Mouse (Mus musculus): ENCODE measurements around the gene Cad.
"Not testable (repeated sequence)": the region's sequence is repeated elsewhere in the genome, so short reads cannot be mapped to it uniquely, and the experiment has no call there.

Cad gene

DNA sequence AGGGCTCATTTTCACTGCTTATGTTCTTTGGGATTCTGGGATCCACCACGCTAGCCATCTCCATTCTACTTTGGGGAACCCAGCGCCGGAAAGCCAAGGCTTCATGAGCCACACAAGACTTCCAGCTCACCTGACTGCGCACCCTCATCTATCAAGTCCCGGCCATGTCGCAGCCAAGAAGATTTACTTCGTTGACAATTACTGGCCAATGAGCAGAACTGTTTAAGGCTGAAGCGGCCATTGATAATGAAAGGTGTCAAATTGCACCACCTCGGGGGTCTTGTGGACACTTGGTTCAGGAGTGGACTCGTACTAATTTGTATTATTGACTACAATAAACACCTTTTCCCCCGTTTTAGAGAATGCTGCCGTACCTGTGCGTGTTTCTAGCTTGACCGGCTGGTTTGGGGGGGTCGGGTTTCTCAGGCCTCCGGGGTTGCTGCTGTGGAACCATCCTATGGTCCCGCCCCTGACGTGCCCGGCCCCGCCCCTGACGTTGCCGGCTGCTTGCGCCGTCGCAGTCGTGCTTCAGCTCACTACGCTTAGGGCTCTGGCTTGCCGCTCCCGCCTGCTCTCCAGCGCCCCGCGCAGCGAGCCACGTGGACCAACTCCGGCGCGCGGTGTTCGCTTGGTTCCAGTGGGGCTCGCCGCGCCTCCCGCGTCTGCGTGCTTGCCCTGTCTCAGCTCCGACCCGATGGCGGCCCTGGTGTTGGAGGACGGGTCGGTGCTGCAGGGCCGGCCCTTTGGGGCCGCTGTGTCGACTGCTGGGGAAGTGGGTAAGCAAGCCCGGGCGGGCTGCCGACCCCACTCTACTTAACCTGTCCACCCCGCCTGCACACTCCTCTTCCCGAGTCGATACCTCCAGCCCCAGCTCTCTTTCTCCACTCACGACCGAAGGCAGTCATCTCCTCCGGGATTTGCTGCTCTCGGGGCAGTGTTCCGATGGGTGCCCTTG lies at the start of gene Cad:
Cad (plus strand) TSS at position 520 of the 955 bp plus-strand sequence.
- ATAC-seq (ENCODE audit: insufficient number of reproducible peaks, low FRiP score, low TSS enrichment): peak; percentile 92

DNA sequence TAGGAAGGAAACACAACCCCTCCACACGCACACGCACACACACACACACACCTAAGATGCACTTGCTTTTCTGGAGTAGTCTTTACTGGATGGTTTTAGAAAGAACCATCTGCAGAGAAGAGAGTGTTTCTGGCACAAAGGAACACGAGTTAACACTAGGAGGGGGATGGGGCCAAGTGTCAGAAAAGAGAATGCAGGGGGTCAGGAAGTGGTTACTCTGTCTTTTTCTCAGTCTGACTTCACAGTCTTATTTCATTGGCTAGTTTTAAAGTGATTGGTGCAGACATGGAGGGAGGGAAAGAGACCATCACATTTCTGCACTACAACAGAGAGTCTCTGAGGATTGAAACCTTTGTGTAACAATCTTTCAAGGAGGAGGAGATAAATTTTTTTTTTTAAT lies 41.8 kb upstream of the Cad start:
- ATAC-seq (ENCODE audit: insufficient number of reproducible peaks, low FRiP score, low TSS enrichment): no peak

DNA sequence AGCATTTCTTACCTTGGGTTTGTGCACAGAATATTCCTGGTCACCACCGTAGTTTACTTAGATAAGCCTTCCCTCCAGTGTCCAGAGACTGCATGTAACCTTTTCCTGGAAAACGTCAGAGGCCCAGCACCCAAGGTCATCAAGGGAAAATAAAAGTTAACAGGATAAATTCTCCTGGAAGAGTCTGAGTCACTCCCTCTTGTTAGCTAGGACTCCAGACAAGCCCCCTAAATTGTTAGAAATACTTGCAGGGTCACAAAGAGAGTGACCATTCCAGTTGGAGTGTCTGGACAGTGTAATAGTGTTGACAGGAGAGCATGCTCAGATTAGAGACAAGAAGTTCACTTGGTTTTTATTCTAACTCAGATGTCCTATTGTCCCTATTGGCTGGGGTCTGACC lies 38.7 kb upstream of the Cad start:
- no peak for ATAC-seq (ENCODE audit: insufficient number of reproducible peaks, low FRiP score, low TSS enrichment)

DNA sequence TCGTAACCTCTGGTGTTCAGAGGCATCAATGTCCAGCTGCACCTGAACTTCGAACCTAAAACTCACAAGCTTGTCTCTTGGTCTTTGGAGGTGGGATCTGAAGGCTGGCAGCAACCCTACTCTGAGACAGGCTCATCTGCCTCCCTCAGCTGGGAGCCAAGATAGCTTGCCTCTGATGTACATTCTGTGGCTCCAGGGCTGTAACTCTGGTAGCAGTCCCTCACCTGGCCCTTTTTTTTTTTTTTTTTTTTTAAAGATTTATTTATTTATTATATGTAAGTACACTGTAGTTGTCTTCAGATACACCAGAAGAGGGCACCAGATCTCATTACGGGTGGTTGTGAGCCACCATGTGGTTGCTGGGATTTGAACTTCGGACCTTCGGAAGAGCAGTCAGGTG lies 32.8 kb upstream of the Cad start:
- not testable (repeated sequence) for ATAC-seq (ENCODE audit: insufficient number of reproducible peaks, low FRiP score, low TSS enrichment)

DNA sequence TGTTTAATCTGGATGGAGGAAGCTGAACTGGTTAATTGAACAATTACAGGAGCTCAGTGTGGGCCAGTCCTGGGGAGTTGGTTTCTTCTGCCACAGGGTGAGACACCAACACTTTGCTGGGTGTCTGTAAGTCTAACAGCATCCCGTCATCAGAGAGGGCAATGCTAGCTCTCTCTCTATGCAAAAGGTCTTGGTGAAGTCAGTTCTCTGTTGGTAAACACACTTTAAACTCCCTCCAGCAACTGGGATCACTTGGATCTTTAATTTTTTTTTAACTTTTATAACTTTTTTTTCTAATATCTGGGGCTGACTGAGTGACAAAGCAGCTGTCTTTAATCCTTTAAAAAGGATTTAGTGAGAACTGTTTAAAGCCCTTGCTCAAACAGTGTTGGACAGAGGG lies 31.9 kb upstream of the Cad start:
- ATAC-seq (ENCODE audit: insufficient number of reproducible peaks, low FRiP score, low TSS enrichment): no peak

DNA sequence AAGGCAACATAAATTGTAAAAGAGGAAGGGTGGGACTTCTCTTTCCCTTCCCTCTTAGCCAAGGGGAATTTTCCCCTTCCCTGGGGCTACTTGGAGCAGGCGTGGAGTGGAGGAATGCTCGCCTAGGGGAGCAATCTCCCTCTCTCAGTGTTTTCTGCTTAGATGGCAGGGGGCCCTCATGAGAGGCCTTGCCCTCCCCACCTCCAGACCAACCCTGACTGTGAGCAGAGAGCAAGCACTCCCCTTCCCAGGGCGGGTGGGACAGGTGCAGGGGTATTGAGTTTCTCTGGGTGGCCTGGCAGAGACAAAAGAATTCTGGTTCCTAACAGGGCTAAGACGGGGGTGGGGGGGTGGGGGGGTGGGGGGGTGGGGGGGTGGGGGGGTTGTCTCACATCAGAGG lies 31.3 kb upstream of the Cad start:
- no peak for ATAC-seq (ENCODE audit: insufficient number of reproducible peaks, low FRiP score, low TSS enrichment)

DNA sequence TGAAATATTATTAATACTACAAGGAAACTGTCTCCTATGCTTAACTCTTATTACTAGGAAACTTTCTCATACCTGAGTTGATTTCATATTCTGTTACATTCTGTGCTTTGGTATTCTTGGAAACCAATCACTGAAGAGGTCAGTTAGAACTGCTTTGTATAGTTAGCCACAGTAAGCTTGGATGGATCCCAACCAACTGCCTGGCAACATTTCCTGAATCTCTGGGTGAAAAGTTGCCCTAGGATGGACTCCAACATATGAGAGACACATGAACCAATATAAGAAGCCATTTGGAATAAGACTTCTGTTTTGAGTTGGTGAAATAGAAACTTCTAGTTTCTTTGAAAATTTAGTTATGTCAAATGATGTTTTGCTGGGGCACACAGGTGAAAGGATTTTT lies 29.9 kb upstream of the Cad start:
- no peak for ATAC-seq (ENCODE audit: insufficient number of reproducible peaks, low FRiP score, low TSS enrichment)

DNA sequence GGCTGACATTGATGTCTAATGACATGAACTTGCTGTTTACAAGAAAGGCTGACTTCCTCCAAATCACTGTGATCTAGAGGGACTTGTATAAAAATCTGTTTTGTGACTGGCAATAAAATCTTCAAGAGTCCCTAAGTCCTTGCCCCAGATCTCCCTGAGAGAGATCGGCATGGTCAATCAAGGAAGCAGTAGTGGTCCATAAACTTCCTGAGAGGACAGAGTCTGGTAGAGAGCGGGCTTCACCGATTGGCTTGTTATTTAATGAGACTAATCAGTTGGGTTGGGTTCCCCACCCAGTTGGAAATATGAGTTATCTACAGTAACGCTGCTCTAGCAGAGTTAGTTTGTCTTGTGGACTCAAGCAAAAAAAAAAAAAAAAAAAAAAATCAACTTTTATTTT lies 23.7 kb upstream of the Cad start:
- ATAC-seq (ENCODE audit: insufficient number of reproducible peaks, low FRiP score, low TSS enrichment): no peak

DNA sequence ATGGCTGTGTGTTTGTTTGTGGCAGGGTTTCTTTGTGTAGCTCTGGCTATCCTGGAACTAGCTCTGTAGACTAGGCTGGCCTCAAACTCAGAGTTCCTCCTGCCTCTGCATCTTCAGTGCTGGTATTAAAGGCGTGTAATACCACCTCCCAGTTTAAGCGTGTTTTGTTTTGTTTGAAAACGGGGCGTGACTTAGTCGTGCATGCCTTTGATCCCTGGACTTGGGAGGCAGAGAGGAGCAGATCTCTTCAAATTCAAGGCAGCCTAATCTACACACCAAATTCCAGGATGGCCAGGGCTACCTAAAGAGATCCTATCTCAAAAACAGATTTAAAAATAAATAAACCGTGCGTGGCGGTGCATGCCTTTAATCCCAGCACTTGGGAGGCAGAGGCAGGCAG lies 23.1 kb upstream of the Cad start:
- ATAC-seq (ENCODE audit: insufficient number of reproducible peaks, low FRiP score, low TSS enrichment): no peak

DNA sequence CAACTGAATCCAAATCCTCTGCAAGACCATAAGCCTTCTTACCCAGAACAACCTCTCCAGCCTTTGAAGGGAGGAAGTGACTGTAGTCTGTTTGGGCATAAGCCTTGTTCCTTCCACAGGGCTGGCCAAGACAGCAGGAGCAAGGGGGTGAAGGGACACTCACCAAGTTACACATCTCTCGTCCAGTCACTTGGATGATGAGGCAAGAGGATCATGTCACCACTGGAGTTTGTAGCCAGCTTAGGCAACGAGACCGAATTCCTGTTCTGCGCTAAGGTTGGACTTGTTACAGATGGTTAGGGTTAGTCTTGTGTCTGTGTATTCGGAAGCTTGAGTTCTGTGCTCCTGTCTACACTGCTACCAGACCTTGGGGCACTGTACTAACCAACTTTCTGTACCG lies 19.9 kb upstream of the Cad start:
- ATAC-seq (ENCODE audit: insufficient number of reproducible peaks, low FRiP score, low TSS enrichment): no peak

DNA sequence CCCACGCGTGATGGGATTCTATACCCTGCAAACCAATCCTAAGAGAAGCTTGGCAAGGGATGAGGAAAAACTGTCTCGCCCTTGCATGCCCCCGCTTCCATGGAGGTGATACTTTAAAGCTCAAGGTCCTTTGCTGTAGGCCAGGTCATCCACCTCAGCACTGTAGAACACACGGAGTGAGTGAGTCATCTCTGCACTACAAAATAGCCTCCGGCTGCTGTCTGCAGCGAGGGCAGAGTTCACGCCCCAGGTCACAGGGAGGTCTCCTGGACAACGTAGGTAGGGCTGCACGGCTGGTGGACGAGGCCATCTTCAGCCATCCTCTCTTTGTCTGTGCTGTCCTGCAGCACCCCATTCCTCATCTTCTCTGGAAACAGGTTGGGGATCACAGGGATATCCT lies 18.0 kb upstream of the Cad start:
- ATAC-seq (ENCODE audit: insufficient number of reproducible peaks, low FRiP score, low TSS enrichment): not testable (repeated sequence)

DNA sequence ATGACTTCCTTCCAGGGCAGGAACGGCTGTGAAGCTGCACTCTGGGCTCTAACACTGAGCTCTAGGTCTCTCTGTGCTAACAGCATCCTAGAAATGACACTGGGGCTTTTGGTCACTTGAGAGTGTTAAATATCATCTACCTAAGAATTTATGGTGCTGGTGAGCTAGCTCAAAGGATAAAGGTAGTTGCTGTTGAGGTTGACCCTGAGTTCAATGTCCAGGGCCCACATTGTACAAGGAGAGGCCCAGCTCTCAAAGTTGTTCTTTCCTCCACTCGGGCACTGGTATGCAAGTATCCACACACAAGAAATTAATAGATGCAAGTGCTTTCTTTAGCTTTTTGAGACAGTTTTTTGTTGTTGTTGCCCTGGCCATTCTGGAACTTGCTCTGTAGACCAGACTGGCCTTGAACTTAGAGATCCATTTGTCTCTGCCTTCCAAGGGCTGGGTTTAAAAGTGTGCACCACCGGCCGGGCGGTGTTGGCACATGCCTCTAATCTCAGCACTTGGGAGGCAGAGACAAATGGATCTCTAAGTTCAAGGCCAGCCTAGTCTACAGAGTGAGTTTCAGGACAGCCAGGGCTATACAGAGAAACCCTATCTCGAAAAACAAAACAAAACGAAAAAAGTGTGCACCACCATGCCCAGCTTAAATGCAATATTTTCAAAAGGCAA lies 16.3 kb upstream of the Cad start:
- no peak for ATAC-seq (ENCODE audit: insufficient number of reproducible peaks, low FRiP score, low TSS enrichment)

DNA sequence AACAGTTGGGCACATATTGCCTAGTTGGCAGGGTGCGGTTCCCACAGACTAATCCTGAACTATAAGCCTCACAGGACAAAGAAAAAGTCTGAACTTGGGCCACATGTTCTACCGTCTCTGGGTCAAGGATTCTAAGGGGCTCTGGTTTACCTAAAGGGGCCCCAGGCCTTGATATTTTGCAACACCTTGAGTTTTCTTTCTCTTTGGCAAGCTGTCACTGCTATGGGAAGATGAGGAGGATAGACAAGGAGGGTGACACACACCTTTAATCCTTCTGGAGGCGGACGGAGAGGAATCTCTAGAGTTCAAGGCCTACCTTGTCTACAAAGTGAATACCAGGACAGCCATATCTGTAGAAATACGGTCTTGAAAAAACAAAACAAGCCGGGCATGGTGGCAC lies 8.2 kb upstream of the Cad start:
- ATAC-seq (ENCODE audit: insufficient number of reproducible peaks, low FRiP score, low TSS enrichment): no peak

DNA sequence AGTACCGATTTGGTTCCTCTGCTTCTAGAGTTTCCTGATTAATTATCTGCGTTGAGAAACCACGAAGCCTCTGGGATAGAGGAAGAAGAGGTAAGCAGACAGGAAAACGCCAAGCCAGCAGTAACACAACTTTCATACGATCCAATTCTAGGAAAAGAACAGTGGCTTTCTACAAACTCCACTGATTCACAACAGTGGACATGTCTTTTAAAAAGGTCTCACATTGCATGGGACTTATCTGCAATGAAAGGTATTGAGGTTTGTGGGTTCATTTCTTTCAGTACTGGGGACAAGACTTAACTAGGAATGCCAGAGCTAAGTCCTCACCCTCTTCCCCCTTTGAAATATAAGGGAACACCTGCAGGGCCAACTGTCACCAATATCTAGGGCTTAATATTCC lies 7.5 kb upstream of the Cad start:
- no peak for ATAC-seq (ENCODE audit: insufficient number of reproducible peaks, low FRiP score, low TSS enrichment)

DNA sequence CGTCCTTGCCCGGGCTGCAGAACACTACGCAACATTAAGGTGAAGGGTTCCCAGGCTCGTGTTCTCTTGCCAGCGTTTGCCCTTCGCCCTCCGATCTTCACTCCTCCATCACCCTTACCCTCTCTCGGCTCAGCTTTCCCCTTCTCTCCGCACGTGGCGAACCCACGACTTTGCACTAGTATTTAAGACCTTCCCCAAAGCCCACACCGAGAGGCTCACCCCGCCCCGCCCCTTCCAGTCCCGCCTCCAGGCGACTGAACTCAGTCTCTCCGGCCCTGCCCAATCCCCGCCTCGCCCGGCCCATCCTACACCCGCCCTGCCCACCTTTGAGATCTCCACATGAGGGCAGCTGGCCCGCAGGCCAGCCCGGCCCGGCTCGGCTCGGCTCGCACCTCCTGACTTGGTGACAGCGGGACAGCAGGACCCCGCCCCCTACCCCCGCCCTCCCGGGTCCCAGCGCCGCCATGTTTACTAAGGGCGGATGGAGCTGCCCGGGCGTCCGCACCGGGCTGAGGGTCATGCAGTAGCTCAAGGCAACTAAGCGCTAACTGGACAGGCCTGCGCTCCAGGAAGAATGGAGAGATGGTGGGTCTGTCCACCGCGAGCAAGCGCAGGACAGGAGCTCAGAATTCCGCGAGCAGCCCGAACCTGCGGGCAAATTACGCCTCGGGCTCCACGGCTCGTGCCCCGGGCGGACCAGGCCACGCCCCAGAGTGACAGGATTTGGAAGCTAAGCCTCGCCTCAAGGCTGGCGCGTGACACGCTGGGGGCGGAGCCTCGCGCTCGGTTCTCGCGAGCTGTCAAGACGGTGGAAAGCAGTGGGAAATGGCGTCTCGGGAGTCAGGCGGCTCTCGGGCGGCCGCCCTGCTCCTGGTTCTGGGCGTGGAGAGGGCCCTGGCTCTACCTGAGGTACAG lies 6.5 kb upstream of the Cad start, which contains the start of gene Atraid:
Atraid (plus strand) TSS at position 465 of the 915 bp plus-strand sequence.
- peak; percentile 90 for ATAC-seq (ENCODE audit: insufficient number of reproducible peaks, low FRiP score, low TSS enrichment)

DNA sequence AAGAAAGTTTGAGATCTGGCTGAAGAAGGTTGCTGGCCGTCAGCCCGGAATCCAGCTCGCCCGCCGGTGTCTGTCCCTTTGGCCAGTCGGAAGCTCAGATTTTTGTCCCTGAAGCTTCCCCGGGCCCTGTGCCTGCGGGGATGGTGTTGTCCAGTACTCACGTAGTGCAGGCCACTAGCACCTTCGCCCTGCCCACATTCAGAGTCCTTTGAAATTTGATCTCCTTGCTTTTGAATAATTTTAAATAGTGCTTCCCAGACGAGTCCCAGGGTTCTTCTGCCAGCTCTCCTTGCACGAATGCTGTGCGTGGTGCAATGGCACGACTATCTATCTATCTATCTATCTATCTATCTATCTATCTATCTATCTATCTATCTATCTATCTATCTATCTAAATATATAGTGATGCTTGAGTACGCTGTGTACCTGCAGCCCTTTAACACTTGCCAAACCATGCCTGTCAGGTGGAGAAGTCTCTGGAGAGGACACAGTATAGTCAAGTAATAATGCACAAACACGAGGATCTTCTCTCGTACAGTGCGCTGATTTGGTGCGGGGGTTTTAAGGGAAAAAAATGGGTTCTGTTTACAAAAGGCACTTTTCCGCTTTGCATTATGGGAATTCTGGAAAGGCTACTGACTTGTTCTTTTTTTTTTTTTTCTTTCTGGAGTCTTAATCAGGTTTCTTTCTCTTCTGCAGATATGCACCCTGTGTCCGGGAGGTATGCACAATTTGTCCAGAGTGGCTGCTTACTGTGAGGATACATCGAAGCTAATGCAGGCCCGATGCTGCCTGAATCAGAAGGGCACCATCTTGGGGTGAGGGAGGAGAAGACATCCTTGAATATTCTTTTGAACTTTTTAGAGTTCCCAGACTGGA lies 5.6 kb upstream of the Cad start, which contains the start of gene Slc5a6:
Slc5a6 (minus strand) TSS at position 162 of the 879 bp plus-strand sequence.
- peak; percentile 36; the same call in 1 of the 2 replicates for ATAC-seq (ENCODE audit: insufficient number of reproducible peaks, low FRiP score, low TSS enrichment)

DNA sequence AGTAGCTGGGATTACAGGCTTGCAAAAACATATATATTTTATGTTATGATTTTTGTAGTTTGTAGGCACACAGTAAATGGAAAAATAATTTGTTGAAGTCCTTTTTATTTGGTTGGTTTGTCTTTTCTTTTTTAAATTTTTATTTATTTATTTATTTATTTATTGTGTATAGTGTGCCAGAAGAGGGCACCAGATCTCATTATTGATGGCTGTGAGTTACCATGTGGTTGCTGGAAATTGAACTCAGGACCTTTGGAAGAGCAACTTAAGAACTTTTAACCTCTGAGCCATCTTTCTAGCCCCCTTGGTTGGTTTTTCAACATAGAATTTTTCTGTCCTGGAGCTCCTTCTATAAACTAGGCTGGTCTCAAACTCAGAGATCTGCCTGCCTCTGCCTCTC lies 4.2 kb upstream of the Cad start:
- no peak for ATAC-seq (ENCODE audit: insufficient number of reproducible peaks, low FRiP score, low TSS enrichment)

DNA sequence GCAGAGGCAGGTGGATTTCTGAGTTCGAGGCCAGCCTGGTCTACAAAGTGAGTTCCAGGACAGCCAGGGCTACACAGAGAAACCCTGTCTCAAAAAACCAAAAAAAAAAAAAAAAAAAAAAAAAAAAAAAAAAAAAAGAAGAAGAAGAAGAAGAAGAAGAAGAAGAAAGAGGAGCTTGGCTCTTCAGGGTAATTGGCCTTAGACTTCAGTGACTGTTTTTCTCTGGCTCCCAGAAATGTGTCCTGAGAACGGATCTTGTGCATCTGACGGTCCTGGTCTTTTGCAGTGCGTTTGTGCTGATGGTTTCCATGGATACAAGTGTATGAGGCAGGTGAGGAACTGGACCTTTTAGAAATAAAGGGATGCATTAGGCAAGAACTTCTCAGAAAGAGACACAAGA lies 852 bp upstream of the Cad start:
- not testable (repeated sequence) for ATAC-seq (ENCODE audit: insufficient number of reproducible peaks, low FRiP score, low TSS enrichment)
